Mouse (Mus musculus) adrenal gland, postnatal 4 days (tissue): ENCODE results near the gene Plekha8. TPM values are rescaled to one million over a fixed set of nuclear protein-coding genes. Genes with fewer than 3 reads are reported as not detected.

Experiments used
- DNase-seq, 2 experiments: peaks; one replicate each; pipeline ENCODE4 v3.0.0; 2021 to 2022; ENCODE audit warnings: low spot score in 2 of 2, mixed read lengths in 2 of 2
- long read RNA-seq, 2 experiments: library from polyadenylated mRNA; stranded (forward); transcript quantifications; one replicate each; pipeline ENCODE4 v2.0.0; 2021
- total RNA-seq, 2 experiments: library from RNA; stranded (reverse); gene quantifications; 2 replicates each; pipeline ENCODE4 v1.2.3; 2021

The Plekha8 gene
- total RNA-seq = 10 to 100 TPM; 18.3 to 18.7 TPM
- long read RNA-seq, experiment 1, full-length matches to known transcripts = 6 of 10 reads
- long read RNA-seq, experiment 1, partial matches to known transcripts = 0 of 10 reads
- long read RNA-seq, experiment 1, other reads (novel, unspliced or antisense) = 4 of 10 reads
- long read RNA-seq, experiment 2, full-length matches to known transcripts = 9 of 15 reads
- long read RNA-seq, experiment 2, partial matches to known transcripts = 0 of 15 reads
- long read RNA-seq, experiment 2, other reads (novel, unspliced or antisense) = 6 of 15 reads

DNA sequence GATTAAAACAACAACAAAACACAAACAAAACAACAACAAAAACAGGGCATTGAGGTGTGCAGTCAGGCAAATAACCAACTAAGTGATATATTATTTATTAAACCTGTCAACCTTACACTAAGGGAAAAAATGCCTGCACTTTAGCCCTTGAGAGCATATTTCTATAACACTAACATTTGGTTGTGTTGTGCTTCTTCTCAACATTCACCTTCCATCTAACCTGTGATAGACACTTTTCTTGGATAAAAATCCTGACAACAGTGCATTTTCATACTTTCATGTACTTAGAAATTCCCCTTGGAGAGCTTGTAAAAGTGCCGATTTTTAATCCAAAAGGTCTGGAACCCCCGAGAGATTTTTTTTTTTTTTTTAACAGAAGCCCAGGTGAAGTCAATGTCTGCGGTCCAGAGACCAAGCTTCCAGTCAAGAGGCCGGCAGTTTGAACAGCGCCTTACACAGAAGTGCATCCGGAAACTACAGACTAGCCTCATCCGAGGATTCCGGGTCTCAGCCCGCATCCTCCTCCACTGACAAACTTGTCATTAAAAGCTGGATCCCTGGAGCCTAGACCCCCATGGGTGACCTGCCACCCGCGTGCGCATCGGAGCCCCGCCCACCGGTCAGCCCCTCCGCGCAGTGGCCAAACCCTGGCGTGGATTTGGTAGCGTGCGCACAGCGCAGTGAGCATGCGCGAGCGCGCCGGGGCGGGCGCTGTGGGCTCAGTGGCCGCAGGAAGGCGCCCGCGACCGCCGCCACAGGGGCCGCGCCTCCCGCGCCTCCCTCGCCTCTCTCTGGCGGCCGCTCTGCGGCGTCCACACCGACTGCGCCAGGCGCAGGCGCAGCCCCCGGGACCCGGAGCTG, at the start of gene Plekha8:
Plekha8 (plus strand) TSS at position 643 of the 861 bp plus-strand sequence.
- DNase-seq = peak; percentile 84 to 89

GRCm38 (mm10) chr6:54548314-54549019, 46.4 kb upstream of the Plekha8 start:
- DNase-seq = no peak

DNA sequence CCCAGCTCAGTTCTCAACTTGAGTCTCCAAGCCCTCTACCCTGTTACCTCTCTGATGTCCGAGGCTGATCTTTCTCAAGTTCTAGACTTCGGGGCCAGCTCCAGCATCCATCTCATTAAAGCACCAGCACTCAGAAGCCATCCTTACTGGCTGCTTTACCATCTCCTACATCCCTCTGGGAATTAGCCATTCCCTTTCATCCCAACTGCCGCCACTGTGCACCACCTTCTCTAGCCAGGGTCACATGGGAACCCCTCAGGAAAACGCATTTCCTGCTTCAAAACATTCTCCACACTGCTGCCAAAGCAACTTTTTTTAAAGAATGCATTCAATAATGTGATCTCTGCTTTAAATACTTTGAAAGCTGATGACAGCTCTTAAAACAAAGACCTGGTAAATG, 45.6 kb upstream of the Plekha8 start:
- no peak for DNase-seq

GRCm38 (mm10) chr6:54550801-54551323, 44.0 kb upstream of the Plekha8 start:
- no peak for DNase-seq

- DNase-seq = no peak
Observed at GRCm38 (mm10) chr6:54552721-54553413, 42.0 kb upstream of the Plekha8 start.

DNA sequence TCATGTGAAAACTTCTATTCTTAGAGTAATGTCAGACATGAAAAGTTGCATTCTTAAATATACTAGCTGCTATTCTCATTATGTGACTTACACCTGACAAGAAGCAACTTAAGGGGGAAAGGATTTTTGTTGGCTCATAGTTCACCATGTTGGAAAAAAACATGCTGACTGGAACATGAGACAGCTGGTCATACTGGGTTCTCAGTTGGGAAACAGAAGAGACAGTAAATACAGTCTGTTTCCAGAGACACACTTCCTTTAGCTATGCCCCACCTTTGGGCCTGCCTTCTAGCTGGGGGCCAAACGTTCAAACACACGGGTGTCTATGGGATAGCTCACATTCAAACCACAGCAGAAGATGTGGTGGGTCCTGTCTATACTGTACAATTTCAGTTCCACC, 41.3 kb upstream of the Plekha8 start:
- no peak for DNase-seq

GRCm38 (mm10) chr6:54554341-54555110, 40.4 kb upstream of the Plekha8 start:
- DNase-seq = no peak

DNA sequence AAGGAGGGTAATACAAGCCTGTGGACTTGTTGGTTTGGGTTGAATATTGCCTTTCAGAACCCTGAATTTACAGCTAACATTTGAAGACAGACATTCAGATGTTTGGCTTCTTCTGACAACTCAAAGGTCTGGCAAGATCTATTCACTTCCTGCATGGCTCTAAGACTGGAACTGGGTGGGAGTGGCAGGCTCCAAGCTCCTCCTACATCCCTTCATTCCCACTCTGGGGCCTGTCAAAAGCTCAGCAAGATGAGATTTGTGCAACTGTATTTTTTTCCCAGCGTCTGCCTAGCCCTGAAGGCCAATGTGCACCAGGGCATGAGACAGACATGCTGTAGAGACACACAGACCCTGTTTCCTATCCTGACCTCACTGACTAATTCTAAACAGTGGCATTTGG, 39.1 kb upstream of the Plekha8 start:
- DNase-seq = no peak

DNA sequence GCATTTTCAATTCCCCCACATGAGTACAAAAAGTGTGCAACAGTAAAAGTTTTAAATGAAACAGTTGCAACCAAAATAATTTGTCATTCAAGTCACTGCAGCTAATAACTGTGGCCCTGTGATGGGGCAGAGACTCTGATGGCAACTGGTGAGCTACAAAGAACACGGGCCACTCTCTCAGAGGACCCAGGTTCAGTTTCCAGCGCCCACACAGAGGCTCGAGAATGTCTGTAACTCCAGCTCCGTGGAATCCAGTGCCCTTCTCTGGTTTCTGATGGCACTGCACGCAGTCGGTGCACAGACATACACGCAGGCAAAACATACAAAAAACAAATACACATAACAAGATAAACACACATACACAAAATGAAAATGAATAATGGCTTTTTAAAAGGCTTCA, 37.2 kb upstream of the Plekha8 start:
- no peak for DNase-seq

DNA sequence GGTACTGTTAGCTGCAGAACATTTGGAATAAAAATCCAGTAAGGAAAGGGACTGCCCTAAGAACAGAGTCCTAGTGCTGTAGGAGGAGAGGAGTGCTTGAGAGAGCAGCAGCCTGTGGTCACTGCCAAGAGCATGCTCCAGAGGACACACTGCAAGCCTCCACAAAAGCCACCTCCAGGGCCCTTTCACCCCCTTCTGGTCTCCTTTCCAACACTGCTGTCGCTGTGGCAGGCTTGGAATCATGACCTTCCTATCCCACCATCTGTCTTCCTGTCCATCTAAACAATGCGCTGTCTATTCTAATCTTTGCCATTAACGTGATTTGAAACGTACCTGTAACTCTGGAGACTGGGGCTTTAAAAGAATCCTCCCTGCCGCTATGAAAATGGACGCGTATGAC, 36.4 kb upstream of the Plekha8 start:
- no peak for DNase-seq

- no peak for DNase-seq
Observed at GRCm38 (mm10) chr6:54562018-54562809, 32.7 kb upstream of the Plekha8 start.

DNA sequence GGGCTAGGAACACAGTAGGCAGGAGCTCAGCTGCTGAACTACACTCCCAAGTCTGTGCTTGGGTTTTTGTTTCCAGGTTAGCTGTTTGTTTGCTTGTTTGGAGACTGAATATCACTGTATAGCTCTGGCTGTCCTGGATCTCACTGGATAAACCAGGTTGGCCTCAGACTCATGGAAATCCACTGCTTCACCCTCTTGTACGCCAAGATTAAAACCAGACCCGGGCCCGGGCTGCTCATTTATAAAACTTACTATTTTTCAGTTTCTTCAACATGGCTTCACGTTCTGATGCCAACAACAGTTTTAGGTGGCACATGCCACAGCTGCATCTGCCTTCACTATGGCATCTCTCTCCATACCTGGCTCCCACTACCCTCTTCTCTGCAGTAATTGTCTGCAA, 31.4 kb upstream of the Plekha8 start:
- no peak for DNase-seq

GRCm38 (mm10) chr6:54564506-54564991, 30.4 kb upstream of the Plekha8 start:
- DNase-seq = no peak

- DNase-seq = no peak
Observed at GRCm38 (mm10) chr6:54565012-54565411, 29.9 kb upstream of the Plekha8 start.

DNA sequence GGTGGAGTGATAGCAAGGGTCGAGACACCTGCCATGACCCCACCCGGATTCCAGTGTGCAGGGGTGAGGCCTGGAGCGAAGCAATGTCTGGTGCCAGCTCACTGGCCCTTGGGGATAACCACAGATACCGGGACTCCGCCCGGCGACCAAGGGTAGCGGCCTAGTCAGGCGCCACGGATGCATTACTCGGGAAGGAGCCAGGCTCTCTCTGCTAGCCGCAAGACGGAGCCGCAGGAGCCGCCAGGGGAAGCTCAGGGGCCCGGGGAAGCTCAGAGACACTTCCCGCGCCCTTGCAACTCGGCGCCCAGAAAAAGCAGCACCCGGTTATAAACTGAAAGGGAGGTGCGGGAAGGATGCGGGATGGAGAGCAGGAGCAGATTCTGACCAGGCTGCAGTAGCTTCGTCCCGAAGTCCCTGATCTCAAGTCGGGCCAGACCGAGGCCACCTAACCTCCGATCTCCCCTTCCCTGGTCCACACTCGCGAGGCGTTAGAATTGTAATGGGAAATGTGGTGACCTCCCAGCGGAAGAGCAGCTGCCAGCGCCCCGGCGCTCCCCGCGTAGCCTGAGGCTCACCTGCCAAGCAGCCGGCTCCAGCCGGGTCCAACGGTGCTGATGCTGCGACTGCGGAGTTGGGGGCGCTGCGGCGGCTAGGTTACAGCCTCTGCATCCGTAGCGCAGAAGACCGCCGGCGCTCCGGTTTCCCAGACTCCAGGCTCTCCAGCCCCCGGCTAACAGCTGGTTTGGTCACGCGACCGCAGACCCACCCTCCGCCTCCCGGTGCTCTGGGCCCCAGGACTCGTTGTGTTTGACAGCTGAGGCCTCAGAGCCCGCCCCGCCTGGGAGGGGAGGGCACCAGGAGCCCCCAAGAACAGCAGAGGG, 29.0 kb upstream of the Plekha8 start, which contains the start of gene Scrn1:
Scrn1 (minus strand) TSS at position 825 of the 881 bp plus-strand sequence.
- DNase-seq = peak; percentile 13 to 21

DNA sequence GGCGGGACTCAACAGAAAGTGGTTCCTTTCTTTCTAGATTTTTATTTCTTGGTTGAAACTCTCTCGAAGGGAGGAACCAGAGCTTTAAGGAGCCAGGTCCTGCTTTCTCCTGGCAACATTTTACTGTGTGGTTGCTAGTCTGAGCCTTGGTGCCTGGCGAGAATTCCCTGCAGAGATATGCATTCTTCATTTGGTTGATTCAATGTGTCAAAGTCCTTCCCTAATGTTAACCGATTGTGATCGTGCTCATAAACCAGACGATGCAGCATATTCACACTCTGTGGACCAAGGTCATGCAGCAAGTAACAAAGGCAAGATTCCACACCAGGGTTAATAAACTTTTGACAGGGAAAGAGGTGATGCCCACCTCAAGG, 28.4 kb upstream of the Plekha8 start:
- no peak for DNase-seq

GRCm38 (mm10) chr6:54569776-54570175, 25.1 kb upstream of the Plekha8 start:
- DNase-seq = no peak
